In the genomic region with DNA sequence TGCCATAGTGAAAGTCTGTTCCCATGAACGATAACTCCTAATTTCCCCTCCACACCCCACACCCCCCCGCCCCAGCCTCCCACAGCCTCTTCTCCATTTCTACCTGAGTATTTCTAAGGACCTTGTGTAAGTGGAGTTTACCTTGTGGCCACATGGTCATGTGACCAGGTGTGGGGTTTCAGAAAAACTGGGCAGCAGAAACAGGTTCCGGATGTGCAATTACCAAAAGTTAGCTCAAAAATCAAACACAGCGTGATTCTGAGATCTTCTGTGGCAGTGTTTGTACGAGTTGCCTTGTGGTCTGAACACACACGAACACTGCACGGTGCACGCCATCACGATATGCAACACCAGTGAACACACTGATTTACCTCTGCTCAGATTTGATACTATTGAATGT, we compare ENCODE assay signal across 14 mouse cellular contexts. TPM values are rescaled to one million over a fixed set of nuclear protein-coding genes. Genes with fewer than 3 reads are reported as not detected.
"Had no signal": no experiment of that assay in that cellular context is flagged by ENCODE, and none has a peak within 500 bp of the region (broad histone marks: within the 10 kb centered on the region; RNA-seq: fewer than 3 reads in every experiment).

No protein-coding gene starts in this region.

- H3K9ac ChIP-seq: intestine, embryonic 15.5 days; limb, embryonic 12.5 days; liver, embryonic 13.5 days; liver, postnatal 0 days; midbrain, embryonic 13.5 days; neural tube, embryonic 15.5 days had no signal

- H3K27ac ChIP-seq: intestine, embryonic 15.5 days; liver, embryonic 13.5 days; midbrain, embryonic 13.5 days; neural tube, embryonic 15.5 days had no signal

- H3K36me3 ChIP-seq: intestine, embryonic 15.5 days; limb, embryonic 12.5 days; liver, embryonic 13.5 days; midbrain, embryonic 13.5 days; neural tube, embryonic 15.5 days had no signal

- H3K4me3 ChIP-seq: intestine, embryonic 15.5 days; limb, embryonic 12.5 days; liver, embryonic 13.5 days; midbrain, embryonic 13.5 days had no signal

- H3K4me2 ChIP-seq: intestine, embryonic 15.5 days had no signal

- H3K27me3 ChIP-seq: intestine, embryonic 15.5 days; limb, embryonic 12.5 days; neural tube, embryonic 15.5 days had no signal

- H3K9me3 ChIP-seq: intestine, embryonic 15.5 days; limb, embryonic 12.5 days; liver, embryonic 13.5 days; midbrain, embryonic 13.5 days; neural tube, embryonic 15.5 days had no signal

- DNase-seq: kidney, adult 18-20 months; kidney, postnatal 14 days; liver; liver, embryonic 13.5 days; liver, postnatal 0 days; right cerebral cortex, adult 18-20 months; right cerebral cortex, postnatal 25 days; thymus, postnatal 36 days had no signal

RNA-seq across cellular contexts. Expression of a gene that starts 17.5 kb away (rescaled TPM):
- polyA plus RNA-seq: large intestine, adult 2 months; small intestine, adult 2 months had no signal
